ENCODE assay signal across 33 mouse cellular contexts in genomic region chrX:151085599-151085998, GRCm38 (mm10).
"Had no signal": no experiment of that assay in that cellular context is flagged by ENCODE, and none has a peak within 500 bp of the region (broad histone marks: within the 10 kb centered on the region; RNA-seq: fewer than 3 reads in every experiment).

No protein-coding gene starts in this region.

- H3K36me3 ChIP-seq: intestine, embryonic 15.5 days had no signal

- H3K4me2 ChIP-seq: heart, embryonic 12.5 days; heart, embryonic 13.5 days; heart, embryonic 15.5 days; hindbrain, embryonic 12.5 days; hindbrain, embryonic 13.5 days; hindbrain, embryonic 14.5 days; hindbrain, embryonic 15.5 days; intestine, embryonic 15.5 days; kidney, embryonic 15.5 days had no signal

- H3K4me3 ChIP-seq: heart, embryonic 10.5 days; heart, embryonic 12.5 days; heart, embryonic 13.5 days; heart, embryonic 15.5 days; hindbrain, embryonic 10.5 days; hindbrain, embryonic 12.5 days; hindbrain, embryonic 13.5 days; hindbrain, embryonic 15.5 days; intestine, embryonic 15.5 days; kidney, embryonic 15.5 days; left cerebral cortex, adult 2 months had no signal

- H3K9me3 ChIP-seq: heart, embryonic 10.5 days; heart, embryonic 12.5 days; heart, embryonic 13.5 days; heart, embryonic 15.5 days; hindbrain, embryonic 10.5 days; hindbrain, embryonic 12.5 days; hindbrain, embryonic 13.5 days; hindbrain, embryonic 15.5 days; intestine, embryonic 15.5 days; kidney, embryonic 15.5 days had no signal

- H3K4me1 ChIP-seq: heart, embryonic 10.5 days; heart, embryonic 12.5 days; heart, embryonic 13.5 days; heart, embryonic 15.5 days; hindbrain, embryonic 10.5 days; hindbrain, embryonic 12.5 days; hindbrain, embryonic 13.5 days; hindbrain, embryonic 15.5 days; intestine, embryonic 15.5 days; kidney, embryonic 15.5 days had no signal

- DNase-seq: heart, postnatal 10 days; heart, postnatal 14 days; heart, postnatal 36 days; heart, postnatal 4 days; kidney, adult 11 months; kidney, adult 18-20 months; kidney, adult 2 months; kidney, adult 8-10 months; kidney, adult 9 months; kidney, postnatal 10 days; kidney, postnatal 14 days; kidney, postnatal 25 days; kidney, postnatal 36 days; kidney, postnatal 4 days; layer of hippocampus, adult 9-11 months; layer of hippocampus, postnatal 36 days had no signal

- H3K27ac ChIP-seq: heart, embryonic 10.5 days; heart, embryonic 13.5 days; heart, embryonic 15.5 days; hindbrain, embryonic 10.5 days; hindbrain, embryonic 12.5 days; hindbrain, embryonic 13.5 days; hindbrain, embryonic 14.5 days; hindbrain, embryonic 15.5 days; intestine, embryonic 15.5 days; kidney, embryonic 15.5 days; kidney, postnatal 0 days; left cerebral cortex, adult 2 months had no signal

- ATAC-seq: hindbrain, embryonic 16.5 days; inflammation-experienced regulatory T-cells, adult 6 months; intestine, embryonic 15.5 days; intestine, embryonic 16.5 days; intestine, postnatal 0 days had no signal

- H3K27me3 ChIP-seq: heart, embryonic 12.5 days; heart, embryonic 13.5 days; heart, embryonic 15.5 days; hindbrain, embryonic 13.5 days; hindbrain, embryonic 15.5 days; intestine, embryonic 15.5 days had no signal

- H3K9ac ChIP-seq: heart, embryonic 12.5 days; heart, embryonic 13.5 days; heart, embryonic 15.5 days; hindbrain, embryonic 12.5 days; hindbrain, embryonic 13.5 days; hindbrain, embryonic 14.5 days; hindbrain, embryonic 15.5 days; intestine, embryonic 15.5 days; kidney, embryonic 15.5 days had no signal
